Mouse (Mus musculus) left cerebral cortex, adult 11 months (tissue): Measurements from ENCODE around the gene Ltb.

ENCODE experiments used
- DNase-seq: peaks from one replicate; pipeline ENCODE4 v3.0.0; 2022; ENCODE audit warnings: low spot score

The Ltb gene

DNA sequence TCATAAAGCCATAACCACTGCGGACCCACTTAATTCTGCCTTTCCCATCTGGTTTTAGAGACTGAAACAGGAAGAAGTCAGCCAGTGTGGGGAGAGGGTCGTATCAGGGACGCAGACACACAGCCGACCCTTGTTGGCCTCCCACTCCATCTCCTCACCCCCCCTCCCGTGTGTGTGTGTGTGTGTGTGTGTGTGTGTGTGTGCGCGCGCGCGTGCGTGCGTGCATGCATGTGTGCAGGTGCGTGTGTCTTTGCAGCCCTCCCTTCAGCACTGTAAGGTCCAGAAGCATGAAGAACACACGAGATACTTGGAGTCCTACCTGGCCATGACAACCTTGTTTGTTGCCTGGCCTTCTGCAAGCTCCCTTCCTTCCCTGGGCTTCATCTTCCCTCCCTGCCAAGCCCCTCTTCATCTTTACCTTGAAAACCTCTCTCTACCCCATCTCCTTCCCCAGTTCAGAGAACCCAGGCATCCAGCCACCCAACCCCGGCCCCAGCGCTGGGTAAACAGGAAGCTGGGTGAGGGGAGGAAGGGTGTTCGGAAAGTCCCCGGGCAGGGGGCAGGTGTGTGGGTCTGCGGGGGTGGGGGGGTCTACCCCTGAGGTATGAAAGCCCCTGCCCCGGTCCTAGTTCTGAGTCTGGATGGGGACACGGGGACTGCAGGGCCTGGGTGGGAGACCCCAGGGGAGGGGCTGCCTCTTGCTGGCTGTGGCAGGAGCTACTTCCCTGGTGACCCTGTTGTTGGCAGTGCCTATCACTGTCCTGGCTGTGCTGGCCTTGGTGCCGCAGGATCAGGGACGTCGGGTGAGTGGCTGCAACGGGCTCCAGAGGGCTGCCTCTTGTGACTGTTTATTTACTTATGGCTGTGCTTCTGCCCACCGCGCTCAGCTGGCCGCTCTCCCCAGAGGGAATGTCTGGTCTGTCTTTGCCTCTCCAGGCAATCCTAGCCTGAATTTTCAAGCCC is at the start of gene Ltb:
Gene Ltb, plus strand, starts transcription at position 559 of the 963 bp plus-strand sequence.
- no peak for DNase-seq

DNA sequence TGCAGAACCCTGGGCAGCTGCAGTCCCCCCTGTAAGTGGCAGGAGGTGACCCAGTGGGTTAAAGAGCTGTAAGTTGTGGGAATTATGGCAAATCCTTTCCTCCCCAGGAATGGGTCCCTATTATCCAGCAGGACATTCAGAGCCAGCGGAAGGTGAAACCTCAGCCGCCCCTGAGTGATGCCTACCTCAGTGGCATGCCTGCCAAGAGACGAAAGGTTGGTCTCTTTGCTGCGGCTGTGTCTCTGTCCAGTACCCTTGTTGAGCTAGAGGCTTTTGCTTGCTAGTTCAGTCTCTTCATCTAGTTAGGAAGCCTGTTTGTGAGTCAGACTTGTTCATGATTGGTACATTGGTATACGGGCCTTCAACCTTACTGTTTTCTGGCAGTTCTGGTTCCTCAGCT is 48.1 kb upstream of the Ltb start:
- DNase-seq = no peak

DNA sequence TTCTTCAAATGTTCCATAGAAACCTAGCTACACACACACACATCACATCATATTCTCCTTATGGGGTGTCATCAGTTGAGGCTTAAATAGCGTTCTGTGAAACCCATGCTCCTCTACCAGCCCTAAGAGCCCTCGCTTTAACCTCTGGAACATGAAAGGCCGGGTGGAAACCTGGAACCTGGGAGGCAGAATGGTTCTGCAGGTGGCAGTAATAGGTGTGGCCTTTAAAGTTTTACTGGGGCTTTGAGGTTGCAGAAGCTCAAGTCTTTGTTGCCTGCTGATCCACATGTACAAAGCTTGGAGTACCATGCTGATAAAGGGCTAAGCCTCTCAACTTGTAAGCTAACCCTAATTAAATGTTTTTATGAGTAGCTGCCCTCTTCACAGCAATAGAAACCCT is 46.9 kb upstream of the Ltb start:
- DNase-seq = no peak

DNA sequence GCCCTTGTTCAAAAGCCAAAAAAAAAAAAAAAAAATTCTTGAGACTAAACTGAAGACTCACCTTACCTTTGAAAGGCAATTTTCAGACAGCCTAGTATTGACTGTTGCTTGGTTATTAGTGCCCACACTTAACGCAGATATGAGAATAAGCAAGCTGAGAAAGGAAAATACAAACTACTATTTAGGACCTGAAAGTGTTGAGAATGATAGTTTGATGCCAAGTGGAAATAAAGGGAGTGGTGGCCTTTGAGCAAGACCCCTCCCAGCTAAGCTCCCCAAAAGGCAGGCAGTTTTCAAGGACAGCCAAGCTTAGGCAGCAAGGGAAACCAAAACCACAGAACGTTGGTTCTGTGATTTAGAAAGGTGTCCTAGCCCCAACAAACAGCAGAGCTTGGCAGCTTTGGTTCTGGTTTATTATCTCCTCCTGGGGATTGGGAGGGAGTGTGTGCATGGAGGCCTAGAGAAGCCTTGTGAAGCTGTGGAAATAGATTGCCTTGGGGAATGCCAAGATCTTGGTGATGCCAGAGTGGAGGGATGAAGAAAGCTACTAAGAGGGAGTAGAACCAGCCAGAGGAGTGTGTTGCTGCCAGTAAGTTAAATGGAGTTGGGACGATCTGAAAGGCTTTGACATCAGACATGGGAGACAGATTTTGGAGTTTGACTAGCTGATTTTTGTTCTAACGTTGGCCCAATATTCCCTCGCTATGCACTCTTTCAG is 46.2 kb upstream of the Ltb start:
- DNase-seq = no peak

DNA sequence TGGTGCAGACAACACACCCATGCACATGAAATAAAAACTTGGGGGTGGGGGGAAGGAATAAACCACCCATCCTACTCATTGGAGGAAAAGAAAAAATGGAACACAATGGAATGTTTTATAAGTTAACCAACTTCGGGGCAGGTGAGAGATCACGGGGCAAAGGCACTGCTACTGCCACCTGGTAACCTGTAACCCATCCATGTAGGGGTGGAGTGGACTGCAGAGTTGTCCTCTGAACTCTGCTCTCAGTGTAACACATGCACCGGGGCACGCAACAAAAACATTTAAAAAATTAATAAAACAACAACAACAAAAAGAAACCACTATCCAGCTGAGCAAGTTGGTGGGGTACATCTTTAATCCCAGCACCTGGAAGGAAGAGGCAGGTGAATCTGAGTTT is 42.1 kb upstream of the Ltb start:
- no peak for DNase-seq

DNA sequence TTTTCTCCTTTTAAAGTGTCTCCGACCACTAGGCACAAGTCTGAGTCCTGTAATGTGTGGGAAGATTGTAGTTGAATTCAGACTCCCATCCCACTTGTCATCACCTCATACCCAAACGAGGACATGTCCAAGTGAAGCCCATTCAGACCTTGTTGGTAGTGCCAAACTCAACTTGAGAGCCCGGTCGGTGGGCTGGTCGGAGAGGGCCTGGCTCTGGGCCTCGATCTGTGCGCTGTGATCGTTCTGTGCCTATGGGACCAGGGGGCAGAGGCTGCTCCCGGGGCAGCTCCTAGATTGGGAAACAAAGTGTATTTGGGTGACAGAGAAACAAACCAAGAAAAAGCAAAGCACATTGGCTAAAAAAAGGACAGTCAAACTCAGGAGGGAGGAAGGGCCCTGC is 41.2 kb upstream of the Ltb start:
- no peak for DNase-seq

DNA sequence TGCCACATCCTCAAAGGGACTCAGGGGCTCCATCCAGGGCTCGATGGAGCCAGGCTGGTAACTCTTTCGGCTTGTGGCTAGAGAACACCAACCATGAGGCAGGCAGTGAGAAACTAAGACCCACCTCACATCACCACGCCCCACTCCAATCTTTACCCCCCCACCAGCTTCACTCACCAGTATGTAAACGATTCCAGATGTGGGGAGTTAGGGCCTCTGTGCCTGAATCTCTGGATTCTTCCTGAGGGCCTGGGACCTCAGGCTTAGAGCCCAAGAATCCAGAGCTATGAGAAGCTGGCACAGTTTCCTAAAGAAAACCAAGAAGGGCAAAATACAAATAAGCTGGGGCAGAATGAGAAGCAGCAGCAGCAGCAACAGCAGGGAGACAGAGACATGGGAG is 40.3 kb upstream of the Ltb start:
- DNase-seq = no peak

DNA sequence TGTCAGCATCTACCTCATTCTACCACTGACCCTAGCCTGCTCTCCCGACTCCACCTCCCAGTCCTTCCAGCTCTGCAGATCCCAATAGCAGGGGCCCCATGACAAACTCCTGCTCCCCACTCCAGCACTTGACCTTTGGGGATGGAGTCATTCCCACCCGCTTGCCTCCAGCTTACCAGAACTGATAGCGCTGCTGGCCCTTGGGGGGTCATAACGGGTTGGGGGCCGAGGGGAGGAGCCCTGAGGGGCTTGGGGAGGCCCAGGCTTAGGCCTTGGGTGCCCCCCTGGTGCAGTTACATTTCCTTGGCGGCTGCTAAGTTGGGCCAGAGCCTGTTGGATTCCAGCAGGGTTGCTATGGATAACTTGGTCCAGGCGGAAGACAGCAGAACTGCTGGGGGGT is 39.6 kb upstream of the Ltb start:
- DNase-seq = no peak

DNA sequence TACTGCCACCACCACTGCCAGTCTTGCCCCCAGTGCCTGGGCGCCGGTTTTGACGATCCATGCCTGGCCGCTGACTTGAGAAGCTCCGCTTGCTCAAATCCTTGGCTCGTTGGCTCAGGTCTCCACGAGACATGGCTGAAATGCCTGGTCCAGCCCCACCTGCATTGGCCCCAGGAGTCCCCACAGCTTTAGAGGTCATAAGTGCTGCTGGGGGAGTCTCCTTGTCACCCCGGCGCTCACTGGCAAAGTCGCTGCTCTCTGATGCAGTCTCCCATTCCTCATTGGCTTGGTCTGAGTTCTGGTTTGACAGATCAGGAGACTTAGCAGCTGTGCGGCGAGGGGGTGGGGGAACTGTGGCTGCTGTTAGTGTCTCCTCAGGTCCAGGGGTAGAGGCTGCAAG is 38.8 kb upstream of the Ltb start:
- no peak for DNase-seq

DNA sequence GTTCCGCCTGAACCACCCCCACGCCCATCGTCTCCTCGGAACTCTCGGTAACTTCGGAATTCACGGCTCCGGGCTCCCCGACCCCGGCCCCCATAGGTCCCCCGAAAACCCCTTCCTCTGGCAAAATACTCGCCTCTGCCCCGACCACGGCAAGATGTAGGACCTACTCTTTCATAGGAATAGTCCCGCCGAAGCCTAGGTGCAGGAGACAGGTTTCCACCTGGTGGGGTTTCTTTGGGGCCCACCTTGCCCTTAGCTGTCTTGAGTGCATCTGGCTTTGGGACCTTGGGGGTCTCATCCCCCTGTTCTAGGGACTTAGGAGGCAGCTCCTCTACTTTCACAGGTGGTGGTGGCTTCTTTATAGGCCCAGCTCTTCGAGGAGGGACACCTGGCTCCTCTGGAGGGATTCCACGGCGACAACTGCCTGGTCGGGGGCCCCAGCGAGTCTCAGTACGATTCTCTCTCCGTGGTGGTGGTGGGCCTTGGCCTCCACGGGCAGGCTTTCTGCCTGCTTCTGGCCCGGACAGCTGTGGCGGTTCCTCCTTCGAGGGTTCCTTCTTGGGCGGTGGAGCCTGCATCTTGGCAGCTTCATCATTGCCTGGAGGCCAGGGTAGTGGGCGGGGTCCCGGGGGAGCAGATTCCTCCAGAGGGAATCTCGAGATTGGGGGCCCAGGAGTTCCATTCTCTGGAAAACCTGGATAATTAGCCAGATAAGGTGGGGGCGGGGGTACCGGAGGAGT is 37.6 kb upstream of the Ltb start:
- DNase-seq = no peak

DNA sequence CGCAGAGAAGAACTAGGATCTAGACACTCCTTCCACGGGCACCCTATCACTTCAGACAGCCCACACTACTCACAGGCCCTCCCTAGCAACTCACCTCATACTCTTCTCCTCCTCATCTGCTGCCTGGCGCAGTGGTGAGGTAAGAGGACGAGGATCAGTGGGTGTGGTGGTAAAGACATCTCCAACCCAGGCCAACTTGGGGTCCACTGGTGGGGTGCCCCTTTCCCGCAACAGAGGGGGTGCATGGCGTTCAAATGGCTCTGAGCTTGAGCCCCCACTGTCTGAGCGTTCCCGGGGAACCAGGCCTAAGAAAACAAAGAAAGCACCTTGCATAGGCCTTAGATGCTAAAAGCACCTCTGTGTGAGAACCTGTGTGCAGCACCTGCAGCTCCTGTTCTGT is 37.0 kb upstream of the Ltb start:
- DNase-seq = no peak

DNA sequence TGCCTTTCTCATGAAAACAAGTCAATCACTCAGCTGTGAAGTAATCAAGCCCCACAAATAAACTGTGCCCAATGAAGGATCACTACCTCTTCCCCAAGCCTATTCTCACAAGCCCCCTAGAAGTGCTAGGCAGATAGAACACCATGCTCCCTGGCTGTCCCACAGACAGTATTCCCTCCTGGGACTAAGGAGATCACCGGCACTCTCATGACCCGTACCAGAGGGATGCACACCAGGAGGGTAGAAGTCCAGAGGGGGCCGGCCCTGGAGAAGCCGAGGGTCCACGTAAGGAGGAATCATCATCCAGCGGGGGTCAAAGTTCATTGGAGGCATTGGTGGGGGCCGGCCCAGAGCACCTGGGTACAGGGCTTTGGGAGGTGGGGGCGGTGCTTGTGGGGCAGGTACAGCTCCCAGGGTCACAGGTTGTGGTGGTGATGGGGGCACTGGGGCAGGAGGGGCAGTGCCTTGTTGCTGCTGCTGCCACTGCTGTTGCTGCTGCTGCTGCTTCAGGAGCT is 36.5 kb upstream of the Ltb start:
- DNase-seq = no peak

DNA sequence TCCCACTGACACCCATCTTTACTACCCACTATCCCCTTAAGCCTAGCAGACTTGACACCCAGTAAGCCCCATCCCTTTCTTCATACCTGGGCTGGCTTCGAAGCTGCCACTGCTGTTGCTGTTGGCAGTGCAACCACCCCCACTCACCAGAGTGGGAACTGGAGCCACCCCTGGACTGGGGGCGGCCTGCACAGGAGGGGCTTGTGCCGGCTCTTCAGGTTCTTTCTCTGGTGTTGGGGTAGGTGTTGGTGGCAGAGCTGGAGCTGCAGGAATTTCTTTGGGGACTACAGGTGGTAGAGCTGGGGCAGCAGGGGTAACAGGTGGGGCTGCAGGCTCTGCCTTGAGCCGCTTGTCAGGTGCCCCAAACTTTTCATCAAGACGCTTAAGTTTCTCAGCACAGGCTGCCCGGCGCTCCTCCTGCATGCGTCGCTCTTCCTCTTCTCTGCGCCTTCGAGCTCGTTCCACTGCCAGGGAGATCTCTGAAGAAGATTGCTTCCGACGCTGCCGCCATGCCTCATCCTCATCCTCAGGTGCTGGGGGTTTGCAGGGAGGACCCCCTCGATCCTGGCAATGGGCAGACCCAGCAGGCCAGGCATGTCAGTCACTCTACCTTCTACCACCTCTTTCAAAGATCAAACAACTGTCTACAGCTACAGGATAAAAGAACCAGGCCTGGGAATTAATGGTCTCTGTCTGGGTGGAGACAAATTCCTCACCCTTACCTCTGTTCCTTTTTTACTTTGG is 35.2 kb upstream of the Ltb start:
- no peak for DNase-seq

DNA sequence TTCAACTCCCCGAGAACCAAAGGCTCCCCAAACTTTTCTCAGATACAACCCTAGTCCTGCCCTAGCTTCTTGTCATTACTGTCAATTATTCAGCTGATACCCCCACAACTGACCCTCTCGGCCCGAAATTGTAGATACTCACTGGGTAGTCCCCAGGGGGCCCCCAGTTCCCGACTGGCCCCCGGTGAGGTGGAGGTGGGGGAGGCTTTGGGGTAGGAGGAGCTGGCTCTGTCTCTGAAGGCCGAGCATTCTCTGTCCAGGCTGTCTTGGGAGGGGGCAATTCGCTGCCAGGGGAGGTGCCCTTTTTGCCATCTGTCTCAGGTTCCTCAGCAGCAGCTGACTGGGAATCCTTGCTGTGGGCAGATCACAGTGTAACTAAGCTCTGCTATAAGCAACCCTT is 34.6 kb upstream of the Ltb start:
- DNase-seq = no peak

DNA sequence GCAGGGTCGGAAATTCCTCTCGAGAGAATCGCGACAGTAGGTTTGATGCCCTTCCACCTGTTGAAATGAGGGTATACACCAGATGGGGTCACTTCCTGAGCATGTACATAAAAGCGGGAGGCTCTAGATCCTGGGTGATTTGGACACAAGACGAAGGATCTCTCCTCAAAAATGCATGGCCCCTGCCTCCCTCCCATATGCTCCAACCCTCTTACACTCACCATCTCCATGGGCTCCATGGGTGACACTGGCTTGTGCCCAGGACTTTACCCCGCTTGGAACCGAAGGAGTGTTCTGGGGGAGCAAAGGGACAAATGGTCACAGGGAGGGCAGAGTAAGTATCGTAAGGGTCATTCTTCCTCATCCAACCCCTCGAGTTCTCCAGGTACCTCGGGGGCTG is 32.8 kb upstream of the Ltb start:
- no peak for DNase-seq

DNA sequence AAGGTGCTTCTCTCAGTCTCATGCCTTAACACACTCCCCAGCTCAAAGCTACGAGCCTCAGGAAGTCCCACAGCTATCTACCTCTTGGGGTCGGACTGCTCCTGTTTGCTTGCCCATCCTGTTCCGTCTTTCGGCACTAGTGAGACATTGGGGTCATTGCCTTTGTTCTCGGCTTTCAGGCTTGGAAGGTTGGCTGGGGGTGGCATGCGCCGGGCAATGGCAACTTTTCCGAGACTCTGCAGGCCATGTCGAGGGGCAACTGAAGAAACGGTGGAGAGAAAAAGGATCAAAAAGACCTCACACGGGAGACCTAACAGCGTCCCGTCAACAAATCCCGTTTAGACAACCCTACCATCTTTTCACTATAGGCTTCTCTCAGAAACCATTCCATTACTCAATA is 32.1 kb upstream of the Ltb start:
- no peak for DNase-seq

DNA sequence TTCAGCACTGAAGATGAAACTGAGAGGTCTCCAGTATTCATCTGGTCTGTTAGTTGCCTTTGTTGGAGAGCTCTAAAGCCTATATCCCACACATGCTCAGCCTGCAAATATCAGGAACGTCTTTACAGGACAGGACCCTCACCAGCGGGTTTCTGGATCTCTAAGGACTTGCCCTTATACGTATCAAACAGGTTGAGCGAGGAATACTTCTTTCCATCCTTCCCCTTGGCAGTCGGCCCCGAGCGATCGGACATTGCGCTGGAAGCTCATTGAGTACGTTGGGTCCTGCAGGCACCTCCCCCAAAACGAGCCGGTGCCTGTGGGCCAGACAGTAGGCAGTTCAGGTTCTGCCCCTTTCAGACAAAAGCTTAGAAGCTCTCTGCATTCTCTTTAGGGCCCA is 31.5 kb upstream of the Ltb start:
- no peak for DNase-seq

DNA sequence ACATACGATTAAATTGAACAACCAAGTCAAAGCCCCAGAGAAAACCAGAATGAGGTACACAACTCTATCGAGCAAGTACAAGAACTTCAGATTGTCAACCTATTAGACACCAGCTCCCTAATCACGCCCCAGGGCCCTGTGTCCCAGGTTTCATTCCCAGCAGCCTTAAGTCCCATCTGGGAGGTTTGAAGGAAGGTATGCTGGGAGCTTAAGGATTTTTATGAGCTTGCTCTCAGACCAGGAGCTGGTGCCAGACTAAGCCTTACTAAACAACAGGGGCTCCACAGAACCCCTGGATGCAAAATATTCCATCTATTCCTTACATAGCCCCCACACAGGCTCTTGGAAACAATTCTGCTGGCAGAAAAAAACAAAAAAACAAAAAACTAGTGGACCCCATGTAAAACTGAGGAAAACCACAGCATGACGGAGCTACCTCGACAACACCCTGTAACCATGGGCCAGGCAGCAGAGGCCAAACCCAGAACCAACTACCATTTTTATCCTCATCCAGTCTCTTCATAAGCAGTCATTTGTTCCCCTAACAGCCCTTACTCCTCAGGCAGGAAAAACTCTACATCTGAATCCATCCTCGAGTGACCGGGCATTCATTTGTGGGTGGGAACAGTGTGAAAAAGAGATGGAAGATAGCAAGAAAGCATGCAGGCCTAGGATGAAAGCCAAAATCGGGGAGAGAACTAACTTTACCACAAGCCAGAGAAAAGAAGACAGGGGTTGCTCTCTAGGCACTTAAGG is 30.7 kb upstream of the Ltb start:
- DNase-seq = no peak

DNA sequence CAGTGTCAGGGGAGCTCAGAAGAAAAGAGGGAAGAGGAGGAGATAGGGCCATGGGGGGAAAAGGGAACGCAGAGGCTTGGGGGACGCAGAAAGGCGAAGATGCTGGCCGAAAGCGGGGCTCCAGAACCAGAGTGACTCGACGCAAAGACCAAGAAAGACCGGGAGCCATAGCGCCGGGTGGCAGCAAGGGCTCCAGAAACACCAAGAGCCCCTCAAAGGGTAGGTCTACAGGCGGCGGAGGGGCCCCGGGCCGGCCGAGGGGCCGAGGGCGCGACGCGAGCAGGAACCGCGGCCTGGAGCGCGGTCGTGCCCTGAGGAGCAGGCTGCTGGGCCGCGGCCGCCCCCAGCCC is 30.0 kb upstream of the Ltb start:
- DNase-seq = no peak

DNA sequence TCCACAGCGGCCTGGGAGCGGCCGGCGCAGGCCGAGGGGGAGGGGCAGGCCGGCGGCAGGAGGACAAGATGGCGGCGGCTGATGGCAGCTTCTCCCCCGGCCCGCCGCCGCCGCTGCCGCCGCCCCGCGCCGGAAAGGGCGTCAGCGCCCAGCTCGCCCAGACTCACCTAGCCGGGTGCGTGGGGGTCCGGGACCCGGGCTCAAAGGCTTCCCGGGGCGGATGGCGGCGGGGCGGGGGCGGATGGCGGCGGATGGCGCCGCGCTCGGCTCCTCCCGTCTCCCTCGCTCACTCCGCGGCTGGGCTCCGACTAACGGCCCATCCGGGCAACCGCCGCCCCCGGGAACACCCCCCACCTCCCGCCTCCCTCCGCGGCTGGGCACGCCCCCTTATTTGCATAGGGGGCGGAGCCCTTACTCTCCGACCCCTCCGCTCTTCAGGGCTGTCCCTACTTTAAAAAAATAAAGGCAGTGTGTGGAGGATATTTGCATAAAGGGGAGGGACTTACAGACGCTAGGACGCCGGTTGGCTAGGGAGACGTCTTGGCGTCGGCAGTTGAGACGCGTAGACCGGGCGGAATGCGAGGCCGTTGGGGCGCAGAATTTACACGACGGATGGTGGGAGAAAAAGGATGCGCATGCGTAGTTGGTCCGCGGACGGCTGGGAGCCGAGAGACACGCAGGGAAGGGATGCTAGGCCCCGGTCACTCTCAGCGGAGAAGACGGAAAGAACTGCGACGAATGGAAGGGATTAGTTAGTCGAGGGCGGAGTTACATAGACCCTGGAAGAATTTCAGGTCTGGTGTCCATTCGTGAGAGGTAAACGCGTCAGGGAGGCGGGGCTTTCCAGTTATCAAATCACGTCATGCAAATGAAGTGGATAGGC is 29.4 kb upstream of the Ltb start, which contains the start of gene Prrc2a:
Gene Prrc2a, minus strand, starts transcription at position 330 of the 883 bp plus-strand sequence.
- peak; percentile 98 for DNase-seq
